Mouse (Mus musculus) lung, postnatal 4 days (tissue): Measurements from ENCODE around the gene C77080.
"Not testable (repeated sequence)": the region's sequence is repeated elsewhere in the genome, so short reads cannot be mapped to it uniquely, and the experiment has no call there.

Experiments used
- DNase-seq, 2 experiments: peaks; one replicate each; pipeline ENCODE4 v3.0.0; 2021

The C77080 gene

GRCm38 (mm10) chr4:129212486-129212885 lies 48.7 kb downstream of the C77080 start:
- not testable (repeated sequence) for DNase-seq

GRCm38 (mm10) chr4:129211461-129211860 lies 49.7 kb downstream of the C77080 start:
- peak; percentile 57 to 67 for DNase-seq

- DNase-seq = no peak
Observed at GRCm38 (mm10) chr4:129209504-129209903, 51.7 kb downstream of the C77080 start.

- no peak for DNase-seq
Observed at GRCm38 (mm10) chr4:129206792-129207191, 54.4 kb downstream of the C77080 start.

GRCm38 (mm10) chr4:129204655-129205054 lies 56.5 kb downstream of the C77080 start:
- no peak for DNase-seq

GRCm38 (mm10) chr4:129197514-129197913 lies 63.7 kb downstream of the C77080 start:
- DNase-seq = no peak

- DNase-seq = no peak
Observed at GRCm38 (mm10) chr4:129194280-129194679, 66.9 kb downstream of the C77080 start.

- no peak for DNase-seq
Observed at GRCm38 (mm10) chr4:129191691-129192090, 69.5 kb downstream of the C77080 start.

GRCm38 (mm10) chr4:129190538-129190937 lies 70.7 kb downstream of the C77080 start:
- no peak for DNase-seq

GRCm38 (mm10) chr4:129189542-129190519 lies 71.4 kb downstream of the C77080 start, which contains the start of the genes S100pbp and Yars:
TSS of gene S100pbp (minus strand) at chr4:129189727.
TSS of gene Yars (plus strand) at chr4:129189760.
- peak; percentile 98 for DNase-seq

GRCm38 (mm10) chr4:129188803-129189541 lies 72.2 kb downstream of the C77080 start:
- DNase-seq = peak; percentile 63 to 71

GRCm38 (mm10) chr4:129188041-129188659 lies 73.1 kb downstream of the C77080 start:
- DNase-seq = no peak

GRCm38 (mm10) chr4:129179560-129179959 lies 81.6 kb downstream of the C77080 start:
- DNase-seq = no peak

- DNase-seq = no peak
Observed at GRCm38 (mm10) chr4:129172529-129172928, 88.7 kb downstream of the C77080 start.
